In genomic region chr7:13043120-13043444, GRCm38 (mm10) we compare ENCODE assay signal across 9 mouse cellular contexts. TPM values are rescaled to one million over a fixed set of nuclear protein-coding genes. Genes with fewer than 3 reads are reported as not detected.
DNase-seq lines count a peak whose midpoint lies in the region; ATAC-seq and TF ChIP-seq lines count a peak whose summit lies in the region.
"Had no signal": no experiment of that assay in that cellular context is flagged by ENCODE, and none has a peak within 500 bp of the region (broad histone marks: within the 10 kb centered on the region; RNA-seq: fewer than 3 reads in every experiment).

No protein-coding gene starts in this region.

- TF ChIP-seq CTCF in cortical plate, adult 2 months (IDR thresholded peaks at IDR 0.05; ENCODE audit: extremely low read depth, insufficient read depth, low read length): no peak

- intact Hi-C loops in heart, postnatal 25 days (cut with DNase I): no loop called here

- no peak for TF ChIP-seq POLR2A in cortical plate, adult 2 months (IDR thresholded peaks at IDR 0.05; ENCODE audit: extremely low read depth, insufficient read depth, low read length)

- DNase-seq in heart, postnatal 25 days (ENCODE audit: low spot score): no peak
- no peak for DNase-seq in ovary, postnatal 36 days (ENCODE audit: low spot score)
- no peak for DNase-seq in thymus, postnatal 14 days
- no peak for DNase-seq in gastrocnemius, postnatal 10 days

- ATAC-seq in heart, embryonic 15.5 days (replicated peaks; ENCODE audit: insufficient number of reproducible peaks, insufficient read depth, low FRiP score, low read depth): no peak
- ATAC-seq in hindbrain, embryonic 15.5 days (ENCODE audit: low FRiP score, low read depth): no peak; the same call in 1 of the 2 replicates
- ATAC-seq in midbrain, embryonic 15.5 days (replicated peaks): no peak

- H3K27me3 ChIP-seq in heart, embryonic 15.5 days: peaks cover 44% of the 10 kb centered on the region
- H3K27me3 ChIP-seq in hindbrain, embryonic 15.5 days: peaks cover 37% of the 10 kb centered on the region
- peaks cover 28% of the 10 kb centered on the region for H3K27me3 ChIP-seq in midbrain, embryonic 15.5 days (replicated peaks)

- peaks cover 25% of the 10 kb centered on the region for H3K4me1 ChIP-seq in heart, embryonic 15.5 days (replicated peaks)
- peaks cover 3% of the 10 kb centered on the region; the same call in 1 of the 2 replicates for H3K4me1 ChIP-seq in cortical plate, adult 2 months (ENCODE audit: control insufficient read depth, insufficient read depth, low read length)
- peaks cover 30% of the 10 kb centered on the region for H3K4me1 ChIP-seq in hindbrain, embryonic 15.5 days (replicated peaks)
- peaks cover 25% of the 10 kb centered on the region for H3K4me1 ChIP-seq in midbrain, embryonic 15.5 days

- peak overlapping the region; percentile 95 for H3K4me2 ChIP-seq in heart, embryonic 15.5 days
- peak overlapping the region; percentile 92 for H3K4me2 ChIP-seq in hindbrain, embryonic 15.5 days
- peak overlapping the region; percentile 93 for H3K4me2 ChIP-seq in midbrain, embryonic 15.5 days

- peak overlapping the region; percentile 55 for H3K4me3 ChIP-seq in heart, embryonic 15.5 days
- peak overlapping the region; percentile 35; the same call in 1 of the 2 replicates for H3K4me3 ChIP-seq in cortical plate, adult 2 months (ENCODE audit: insufficient read depth, low read length)
- peak overlapping the region; percentile 52 for H3K4me3 ChIP-seq in hindbrain, embryonic 15.5 days
- peak overlapping the region; percentile 49 for H3K4me3 ChIP-seq in midbrain, embryonic 15.5 days

- H3K27ac ChIP-seq in heart, embryonic 15.5 days: no peak overlapping the region
- H3K27ac ChIP-seq in cortical plate, adult 2 months (ENCODE audit: insufficient read depth, low read length): peak overlapping the region; percentile 66; the same call in 1 of the 2 replicates
- no peak overlapping the region for H3K27ac ChIP-seq in hindbrain, embryonic 15.5 days (replicated peaks)
- H3K27ac ChIP-seq in midbrain, embryonic 15.5 days: no peak overlapping the region
- H3K27ac ChIP-seq: heart, adult 2 months had no signal

- no peaks in the 10 kb centered on the region for H3K36me3 ChIP-seq in heart, embryonic 15.5 days
- H3K36me3 ChIP-seq in hindbrain, embryonic 15.5 days: no peaks in the 10 kb centered on the region
- H3K36me3 ChIP-seq in midbrain, embryonic 15.5 days (replicated peaks): no peaks in the 10 kb centered on the region

- no peaks in the 10 kb centered on the region for H3K9me3 ChIP-seq in heart, embryonic 15.5 days (replicated peaks)
- no peaks in the 10 kb centered on the region for H3K9me3 ChIP-seq in hindbrain, embryonic 15.5 days
- H3K9me3 ChIP-seq in midbrain, embryonic 15.5 days: no peaks in the 10 kb centered on the region

- no peak overlapping the region for H3K9ac ChIP-seq in heart, embryonic 15.5 days
- H3K9ac ChIP-seq in hindbrain, embryonic 15.5 days: no peak overlapping the region
- H3K9ac ChIP-seq in midbrain, embryonic 15.5 days: peak overlapping the region; percentile 72

- 42% methylated on average over 16 of the region's 16 CpGs for WGBS in heart, embryonic 15.5 days
- 34% methylated on average over 16 of the region's 16 CpGs for WGBS in hindbrain, embryonic 15.5 days
- 44% methylated on average over 16 of the region's 16 CpGs for WGBS in midbrain, embryonic 15.5 days

RNA-seq across cellular contexts. Expression of gene Ube2m, which starts 5.0 kb away (rescaled TPM):
- 107 and 130 TPM in 2 replicates for polyA plus RNA-seq in heart, embryonic 15.5 days (2015; fragmentation: Nextera tagmentation; extraction: Ambion mirVana)
- 100 to 1,000 TPM; 190 to 199 TPM for total RNA-seq in heart, postnatal 25 days (2021)
- 400 and 402 TPM in 2 replicates for polyA plus RNA-seq in cortical plate, adult 2 months (2012; rRNA removed)
- 162 and 163 TPM in 2 replicates for polyA plus RNA-seq in hindbrain, embryonic 15.5 days (2015; fragmentation: Nextera tagmentation; extraction: Ambion mirVana)
- polyA plus RNA-seq in midbrain, embryonic 15.5 days (2015; fragmentation: Nextera tagmentation; extraction: Ambion mirVana): 141 and 162 TPM in 2 replicates
- 100 to 1,000 TPM; 153 to 168 TPM for total RNA-seq in gastrocnemius, postnatal 10 days (2021)

RNA-seq across cellular contexts. Expression of gene Chmp2a, which starts 8.5 kb away (rescaled TPM):
- 129 and 133 TPM in 2 replicates for polyA plus RNA-seq in heart, embryonic 15.5 days (2015; fragmentation: Nextera tagmentation; extraction: Ambion mirVana)
- 100 to 1,000 TPM; 120 to 122 TPM for total RNA-seq in heart, postnatal 25 days (2021)
- polyA plus RNA-seq in cortical plate, adult 2 months (2012; rRNA removed): 224 and 229 TPM in 2 replicates
- 170 and 171 TPM in 2 replicates for polyA plus RNA-seq in hindbrain, embryonic 15.5 days (2015; fragmentation: Nextera tagmentation; extraction: Ambion mirVana)
- 188 TPM in 2 replicates for polyA plus RNA-seq in midbrain, embryonic 15.5 days (2015; fragmentation: Nextera tagmentation; extraction: Ambion mirVana)
- total RNA-seq in gastrocnemius, postnatal 10 days (2021): 100 to 1,000 TPM; 114 to 123 TPM

RNA-seq across cellular contexts. Expression of gene Mzf1, which starts 11.5 kb away (rescaled TPM):
- 1.5 and 2.1 TPM in 2 replicates for polyA plus RNA-seq in heart, embryonic 15.5 days (2015; fragmentation: Nextera tagmentation; extraction: Ambion mirVana)
- under 1 TPM; 0.39 to 0.48 TPM for total RNA-seq in heart, postnatal 25 days (2021)
- 14.3 and 15.2 TPM in 2 replicates for polyA plus RNA-seq in cortical plate, adult 2 months (2012; rRNA removed)
- 9.0 and 9.3 TPM in 2 replicates for polyA plus RNA-seq in hindbrain, embryonic 15.5 days (2015; fragmentation: Nextera tagmentation; extraction: Ambion mirVana)
- 10.7 and 11.4 TPM in 2 replicates for polyA plus RNA-seq in midbrain, embryonic 15.5 days (2015; fragmentation: Nextera tagmentation; extraction: Ambion mirVana)
- 1 to 10 TPM; 1.2 to 1.5 TPM for total RNA-seq in gastrocnemius, postnatal 10 days (2021)

RNA-seq across cellular contexts. Expression of gene Zbtb45, which starts 33.2 kb away (rescaled TPM):
- polyA plus RNA-seq in heart, embryonic 15.5 days (2015; fragmentation: Nextera tagmentation; extraction: Ambion mirVana): 12.2 and 18.0 TPM in 2 replicates
- total RNA-seq in heart, postnatal 25 days (2021): 10 to 100 TPM in 1 of 2 experiments, 1 to 10 TPM in 1; 7.3 to 10.9 TPM
- polyA plus RNA-seq in cortical plate, adult 2 months (2012; rRNA removed): 32.2 and 33.4 TPM in 2 replicates
- 40.7 and 42.5 TPM in 2 replicates for polyA plus RNA-seq in hindbrain, embryonic 15.5 days (2015; fragmentation: Nextera tagmentation; extraction: Ambion mirVana)
- polyA plus RNA-seq in midbrain, embryonic 15.5 days (2015; fragmentation: Nextera tagmentation; extraction: Ambion mirVana): 45.9 and 46.7 TPM in 2 replicates
- total RNA-seq in gastrocnemius, postnatal 10 days (2021): 1 to 10 TPM; 5.5 to 6.6 TPM

RNA-seq across cellular contexts. Expression of gene Trim28, which starts 44.2 kb away (rescaled TPM):
- polyA plus RNA-seq in heart, embryonic 15.5 days (2015; fragmentation: Nextera tagmentation; extraction: Ambion mirVana): 116 and 173 TPM in 2 replicates
- total RNA-seq in heart, postnatal 25 days (2021): 10 to 100 TPM; 86.8 to 96.2 TPM
- 225 and 226 TPM in 2 replicates for polyA plus RNA-seq in cortical plate, adult 2 months (2012; rRNA removed)
- 217 and 230 TPM in 2 replicates for polyA plus RNA-seq in hindbrain, embryonic 15.5 days (2015; fragmentation: Nextera tagmentation; extraction: Ambion mirVana)
- polyA plus RNA-seq in midbrain, embryonic 15.5 days (2015; fragmentation: Nextera tagmentation; extraction: Ambion mirVana): 229 and 258 TPM in 2 replicates
- 100 to 1,000 TPM; 118 to 161 TPM for total RNA-seq in gastrocnemius, postnatal 10 days (2021)
